Mouse (Mus musculus) myocyte (in vitro differentiated cells): Measurements from ENCODE around the gene Nfkbib.

Experiments used
- E2F4 ChIP-seq: IDR thresholded peaks from one replicate; pipeline ENCODE4 v1.6.1; 2011; ENCODE audit warnings: mild to moderate bottlenecking, control low read depth, moderate library complexity; ENCODE audit not compliant: insufficient read depth
- MAX ChIP-seq: IDR thresholded peaks from one replicate; pipeline ENCODE4 v1.6.1; 2011; ENCODE audit warnings: low read depth, mild to moderate bottlenecking, control low read depth
- MYOG ChIP-seq, 3 experiments: IDR thresholded peaks; one replicate each; pipeline ENCODE4 v1.6.1; 2011; ENCODE audit warnings: control low read depth in 2 of 3, low read depth in 2 of 3, mild to moderate bottlenecking in 2 of 3; ENCODE audit not compliant: insufficient read length in 2 of 3, control insufficient read depth in 1 of 3, insufficient read depth in 1 of 3
- POLR2A ChIP-seq: IDR thresholded peaks from one replicate; pipeline ENCODE4 v1.6.1; 2011; ENCODE audit warnings: low read depth, mild to moderate bottlenecking, control low read depth, moderate library complexity; ENCODE audit not compliant: insufficient read length
- POLR2AphosphoS2 ChIP-seq: IDR thresholded peaks from one replicate; pipeline ENCODE4 v1.6.1; 2011; ENCODE audit warnings: low read depth, control low read depth; ENCODE audit not compliant: insufficient read length
- USF1 ChIP-seq: IDR thresholded peaks from one replicate; pipeline ENCODE4 v1.6.1; 2011; ENCODE audit warnings: low read depth, mild to moderate bottlenecking, control low read depth, moderate library complexity

DNA sequence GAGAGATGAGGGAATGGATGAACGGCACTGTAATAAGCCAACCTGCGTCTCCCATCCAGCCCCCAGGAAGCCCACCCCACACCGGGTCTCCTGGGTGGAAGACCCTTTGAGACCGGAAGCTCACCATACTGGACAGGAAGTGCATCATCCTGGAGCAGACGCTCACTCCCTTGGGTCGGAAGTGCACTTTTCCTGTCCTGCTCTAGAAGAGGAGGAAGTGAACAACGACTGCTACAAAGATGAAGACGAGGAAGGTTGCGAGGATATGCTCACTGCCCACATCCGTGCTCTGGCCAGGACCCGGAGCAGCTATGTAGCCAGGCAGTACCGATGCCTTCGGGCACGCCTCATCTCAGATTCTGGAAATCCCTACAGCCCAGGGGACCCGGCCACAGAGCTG, 28.5 kb upstream of the Nfkbib start:
- TF ChIP-seq MYOG (IDR thresholded peaks at IDR 0.05; ENCODE audit: control insufficient read depth in 1 of 3, insufficient read depth in 1 of 3, insufficient read length in 2 of 3, low read depth in 2 of 3) (no peak), MAX (no peak), USF1 (no peak), POLR2A (no peak), E2F4 (no peak), POLR2AphosphoS2 (no peak)
